Mouse (Mus musculus) thymus, adult 2 months (tissue): Measurements from ENCODE around the gene Olfr711.

ENCODE experiments used
- CTCF ChIP-seq: fragments of 200-500 bp; IDR thresholded peaks from 2 replicates; pipeline ENCODE4 v1.5.1; 2012; ENCODE audit warnings: mild to moderate bottlenecking, control low read depth, low read length, moderate library complexity, borderline replicate concordance; ENCODE audit not compliant: control insufficient read depth, poor library complexity, insufficient read depth; ENCODE audit errors: extremely low read depth
- POLR2A ChIP-seq: fragments of 200-500 bp; IDR thresholded peaks from 2 replicates; pipeline ENCODE4 v1.6.1; 2012; ENCODE audit warnings: mild to moderate bottlenecking, low read length, control low read depth, moderate library complexity; ENCODE audit not compliant: control insufficient read depth, poor library complexity, insufficient read depth; ENCODE audit errors: extremely low read depth

- TF ChIP-seq CTCF: no peak
- no peak for TF ChIP-seq POLR2A
These were observed 11.4 kb downstream of the Olfr711 start, which contains the start of gene Olfr6 for GRCm38 (mm10) chr7:106963837-106964236.
